Mouse (Mus musculus): Measurements from ENCODE around the gene Dlk2. TPM values are rescaled to one million over a fixed set of nuclear protein-coding genes. Genes with fewer than 3 reads are reported as not detected.

Dlk2 gene
- polyA plus RNA-seq (2015; fragmentation: Nextera tagmentation; extraction: Ambion mirVana) = 14.5 and 15.2 TPM in 2 replicates

DNA sequence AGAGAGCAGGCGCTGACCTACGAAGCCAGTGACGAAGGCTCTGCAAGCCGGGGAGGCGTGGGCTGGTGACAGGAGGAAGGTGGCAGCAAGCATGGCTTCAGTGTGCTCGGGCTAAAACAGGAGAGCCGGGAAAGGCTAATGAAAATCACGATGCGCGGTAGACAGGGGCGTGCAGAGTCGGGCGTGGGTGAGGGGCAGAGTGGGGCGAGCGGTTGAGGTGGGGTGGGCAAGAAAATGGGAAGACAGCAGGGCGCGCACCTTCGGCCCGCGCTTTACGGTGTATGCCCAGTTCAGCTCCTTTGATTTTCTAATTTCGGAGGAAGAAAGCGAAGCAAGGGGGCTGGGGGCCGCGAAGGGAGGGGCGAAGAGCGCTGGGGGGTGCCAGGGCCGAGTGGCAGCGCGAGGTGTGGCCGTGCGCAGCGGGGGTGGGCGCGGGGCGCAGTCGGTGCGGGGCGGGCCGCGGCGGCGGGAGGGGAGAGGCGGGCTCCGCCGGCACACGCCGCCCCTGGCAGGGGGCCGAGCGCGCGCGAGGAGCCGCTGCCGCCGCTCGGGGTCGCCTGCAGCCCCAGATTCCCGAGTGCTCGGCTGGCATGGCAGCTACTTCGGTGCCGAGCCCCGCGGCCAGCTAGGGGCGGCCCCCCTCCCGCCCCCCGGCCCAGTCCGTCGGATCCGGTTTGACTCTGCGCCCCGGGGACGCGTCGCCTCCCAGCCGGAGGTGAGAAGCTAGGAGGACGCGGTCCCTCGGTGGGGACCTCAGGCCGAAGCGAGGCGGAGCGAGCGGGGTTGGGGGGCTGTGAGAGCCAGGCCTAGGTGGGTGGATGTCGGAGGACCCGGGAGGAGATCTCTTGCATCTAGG lies at the start of gene Dlk2:
Gene Dlk2 (plus strand): TSS at position 58 of the 856 bp plus-strand sequence.
- H3K36me3 ChIP-seq = 0 out of 2 replicates have a peak, but pooled peaks cover 2% of the 10 kb centered on the region
- no peak for ATAC-seq (ENCODE audit: insufficient number of reproducible peaks, low FRiP score, low TSS enrichment, low read depth)
- H3K4me3 ChIP-seq = peak within 1 kb of the TSS; percentile 64
- H3K4me1 ChIP-seq = peaks cover 22% of the 10 kb centered on the region
- H3K27me3 ChIP-seq = peaks cover 55% of the 10 kb centered on the region
- no peaks in the 10 kb centered on the region for H3K9me3 ChIP-seq
- H3K4me2 ChIP-seq = peak within 1 kb of the TSS; percentile 99
- WGBS = 0% methylated on average over 71 of the region's 86 CpGs
- H3K9ac ChIP-seq = peak within 1 kb of the TSS; percentile 64
- no peak within 1 kb of the TSS for H3K27ac ChIP-seq

DNA sequence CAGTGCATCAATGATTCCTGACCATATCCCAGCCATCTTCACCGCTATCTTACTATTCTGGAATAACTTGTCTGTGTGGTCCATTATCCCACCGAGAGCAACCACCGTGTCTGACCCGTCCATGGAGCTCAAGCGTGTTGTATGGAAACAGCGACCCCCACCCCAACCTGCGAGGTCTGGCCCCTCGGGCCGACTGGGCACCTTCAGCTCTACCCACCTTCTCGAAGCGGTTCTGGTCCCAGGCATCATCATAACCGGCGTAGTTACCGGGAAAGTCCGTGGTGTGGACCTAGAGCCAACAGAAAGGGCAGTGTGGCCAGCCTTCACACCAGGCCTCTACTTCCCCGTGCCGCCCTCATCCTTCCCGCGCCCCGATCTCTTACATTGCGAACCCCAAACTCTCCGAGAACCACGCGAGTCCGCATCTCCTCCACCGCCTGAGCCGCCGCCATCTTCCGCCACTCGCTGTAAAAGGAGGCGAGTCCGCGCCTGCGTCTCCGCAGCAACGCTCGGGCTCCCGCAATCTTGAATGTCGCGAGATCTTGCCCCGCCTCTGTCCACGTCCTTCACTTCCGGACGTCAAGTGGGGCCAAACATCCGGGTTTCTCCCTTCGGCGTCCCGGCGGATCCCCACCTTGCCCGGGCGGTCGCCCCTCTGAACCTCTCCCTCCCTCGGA lies 49.6 kb upstream of the Dlk2 start, which contains the start of the genes Polr1c and Yipf3:
Gene Polr1c (minus strand): TSS at position 543 of the 677 bp plus-strand sequence.
Gene Yipf3 (plus strand): TSS at position 569 of the 677 bp plus-strand sequence.
- peak within 1 kb of the TSS; percentile 91 for H3K4me3 ChIP-seq
- peaks cover 23% of the 10 kb centered on the region for H3K4me1 ChIP-seq
- peak within 1 kb of the TSS; percentile 77 for H3K4me2 ChIP-seq
- H3K27me3 ChIP-seq = no peaks in the 10 kb centered on the region
- peak within 1 kb of the TSS; percentile 83 for H3K27ac ChIP-seq
- H3K9ac ChIP-seq = peak within 1 kb of the TSS; percentile 98
- WGBS = under 1% methylated on average over 53 of the region's 53 CpGs
- H3K36me3 ChIP-seq = peaks cover 73% of the 10 kb centered on the region
- H3K9me3 ChIP-seq = no peaks in the 10 kb centered on the region
- ATAC-seq (ENCODE audit: insufficient number of reproducible peaks, low FRiP score, low TSS enrichment, low read depth) = peak; percentile 89

GRCm38 (mm10) chr17:46248189-46248522 lies 49.1 kb upstream of the Dlk2 start:
- peak; percentile 30 for ATAC-seq (ENCODE audit: insufficient number of reproducible peaks, low FRiP score, low TSS enrichment, low read depth)

GRCm38 (mm10) chr17:46251174-46251573 lies 46.0 kb upstream of the Dlk2 start:
- no peak overlapping the region for H3K27ac ChIP-seq
- H3K4me3 ChIP-seq = no peak overlapping the region
- no peak overlapping the region for H3K9ac ChIP-seq
- H3K4me2 ChIP-seq = no peak overlapping the region
- H3K36me3 ChIP-seq = peaks cover 38% of the 10 kb centered on the region
- 80% methylated on average over 7 of the region's 7 CpGs for WGBS
- ATAC-seq (ENCODE audit: insufficient number of reproducible peaks, low FRiP score, low TSS enrichment, low read depth) = no peak
- H3K9me3 ChIP-seq = no peaks in the 10 kb centered on the region
- peaks cover 18% of the 10 kb centered on the region for H3K27me3 ChIP-seq
- H3K4me1 ChIP-seq = peaks cover 38% of the 10 kb centered on the region

More at GRCm38 (mm10) chr17:46248189-46248522, 49.1 kb upstream of the Dlk2 start:
- Histone ChIP-seq H3K9me3 (no peaks in the 10 kb centered on the region), H3K4me2 (peak overlapping the region; percentile 77), H3K4me3 (peak overlapping the region; percentile 91), H3K36me3 (peaks cover 68% of the 10 kb centered on the region), H3K27me3 (no peaks in the 10 kb centered on the region), H3K27ac (peak overlapping the region; percentile 83), H3K9ac (peak overlapping the region; percentile 98), H3K4me1 (peaks cover 24% of the 10 kb centered on the region)
- WGBS = under 1% methylated on average over 37 of the region's 37 CpGs

- H3K36me3 ChIP-seq = peaks cover 51% of the 10 kb centered on the region
- H3K9ac ChIP-seq = no peak overlapping the region
- H3K9me3 ChIP-seq = no peaks in the 10 kb centered on the region
- no peak for ATAC-seq (ENCODE audit: insufficient number of reproducible peaks, low FRiP score, low TSS enrichment, low read depth)
- peaks cover 30% of the 10 kb centered on the region for H3K4me1 ChIP-seq
- H3K4me2 ChIP-seq = peak overlapping the region; percentile 100
- WGBS = 48% methylated on average over 14 of the region's 14 CpGs
- H3K27ac ChIP-seq = no peak overlapping the region
- peak overlapping the region; percentile 68; the same call in 1 of the 2 replicates for H3K4me3 ChIP-seq
- H3K27me3 ChIP-seq = peaks cover 18% of the 10 kb centered on the region
Measured at GRCm38 (mm10) chr17:46252571-46253451, 44.4 kb upstream of the Dlk2 start.

DNA sequence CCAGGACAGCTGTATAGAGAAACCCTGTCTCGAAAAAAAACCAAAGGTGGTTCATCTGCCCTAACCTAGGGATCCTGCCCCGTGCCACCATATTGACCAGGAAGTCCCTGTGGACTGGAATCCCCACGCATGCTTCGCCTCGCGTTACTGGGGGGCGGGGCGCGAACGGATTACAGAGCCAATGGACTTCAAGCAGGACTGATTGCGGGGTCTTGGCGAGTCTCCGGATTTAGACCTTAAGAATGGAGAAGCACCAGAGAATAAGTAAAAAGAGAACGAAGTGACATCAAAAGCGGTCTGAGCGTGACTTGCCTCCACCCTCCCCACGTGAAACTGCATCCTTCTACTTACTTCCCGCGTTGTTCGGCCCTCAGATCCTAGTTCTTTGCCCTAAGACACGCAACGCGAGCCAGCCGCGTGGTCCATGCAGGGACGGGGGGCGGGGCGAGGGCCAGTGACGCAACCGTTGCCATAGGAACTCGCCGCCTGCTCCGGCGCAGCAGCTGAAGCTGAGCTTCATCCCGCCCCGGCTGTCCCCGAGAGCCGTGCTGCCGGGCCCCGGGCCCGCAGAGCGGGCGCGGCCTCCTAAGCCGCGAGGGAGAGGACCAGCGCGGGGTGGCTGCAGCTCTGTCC lies 43.7 kb upstream of the Dlk2 start, which contains the start of gene Lrrc73:
Gene Lrrc73 (plus strand): TSS at position 80 of the 633 bp plus-strand sequence.
- peak; percentile 72; the same call in 1 of the 2 replicates for ATAC-seq (ENCODE audit: insufficient number of reproducible peaks, low FRiP score, low TSS enrichment, low read depth)
- Histone ChIP-seq H3K4me3 (peak within 1 kb of the TSS; percentile 68), H3K27me3 (peaks cover 18% of the 10 kb centered on the region), H3K4me1 (peaks cover 30% of the 10 kb centered on the region), H3K36me3 (peaks cover 58% of the 10 kb centered on the region), H3K4me2 (peak within 1 kb of the TSS; percentile 100), H3K27ac (no peak within 1 kb of the TSS), H3K9ac (peak within 1 kb of the TSS; percentile 57; the same call in 1 of the 2 replicates), H3K9me3 (no peaks in the 10 kb centered on the region)
- 2% methylated on average over 43 of the region's 48 CpGs for WGBS

GRCm38 (mm10) chr17:46254106-46254505 lies 43.1 kb upstream of the Dlk2 start:
- WGBS = under 1% methylated on average over 52 of the region's 54 CpGs
- H3K4me1 ChIP-seq = peaks cover 25% of the 10 kb centered on the region
- H3K4me2 ChIP-seq = peak overlapping the region; percentile 100
- H3K9me3 ChIP-seq = no peaks in the 10 kb centered on the region
- peaks cover 18% of the 10 kb centered on the region for H3K27me3 ChIP-seq
- peak overlapping the region; percentile 68 for H3K4me3 ChIP-seq
- ATAC-seq (ENCODE audit: insufficient number of reproducible peaks, low FRiP score, low TSS enrichment, low read depth) = no peak; the same call in 1 of the 2 replicates
- H3K9ac ChIP-seq = peak overlapping the region; percentile 57; the same call in 1 of the 2 replicates
- no peak overlapping the region for H3K27ac ChIP-seq
- H3K36me3 ChIP-seq = peaks cover 63% of the 10 kb centered on the region

- H3K36me3 ChIP-seq = peaks cover 63% of the 10 kb centered on the region
- H3K9ac ChIP-seq = no peak overlapping the region
- H3K27ac ChIP-seq = no peak overlapping the region
- H3K9me3 ChIP-seq = no peaks in the 10 kb centered on the region
- H3K4me2 ChIP-seq = no peak overlapping the region
- H3K4me3 ChIP-seq = 0 out of 2 replicates have a peak overlapping the region, but pooled peaks have one; percentile 68
- 33% methylated on average over 6 of the region's 6 CpGs for WGBS
- ATAC-seq (ENCODE audit: insufficient number of reproducible peaks, low FRiP score, low TSS enrichment, low read depth) = no peak
- H3K4me1 ChIP-seq = peaks cover 16% of the 10 kb centered on the region
- peaks cover 18% of the 10 kb centered on the region for H3K27me3 ChIP-seq
Measured at GRCm38 (mm10) chr17:46255147-46255546, 42.1 kb upstream of the Dlk2 start.

GRCm38 (mm10) chr17:46258279-46259053 lies 38.8 kb upstream of the Dlk2 start:
- no peak overlapping the region for H3K9ac ChIP-seq
- 89% methylated on average over 30 of the region's 30 CpGs for WGBS
- no peak for ATAC-seq (ENCODE audit: insufficient number of reproducible peaks, low FRiP score, low TSS enrichment, low read depth)
- no peaks in the 10 kb centered on the region for H3K9me3 ChIP-seq
- peaks cover 72% of the 10 kb centered on the region for H3K36me3 ChIP-seq
- H3K27me3 ChIP-seq = peaks cover 18% of the 10 kb centered on the region
- peaks cover 11% of the 10 kb centered on the region for H3K4me1 ChIP-seq
- H3K4me3 ChIP-seq = no peak overlapping the region
- H3K27ac ChIP-seq = no peak overlapping the region
- H3K4me2 ChIP-seq = no peak overlapping the region

- Histone ChIP-seq H3K4me1 (peaks cover 3% of the 10 kb centered on the region), H3K27me3 (peaks cover 9% of the 10 kb centered on the region), H3K9me3 (no peaks in the 10 kb centered on the region), H3K27ac (no peak overlapping the region), H3K4me2 (no peak overlapping the region), H3K36me3 (peaks cover 84% of the 10 kb centered on the region), H3K4me3 (no peak overlapping the region), H3K9ac (no peak overlapping the region)
- whole genome bisulfite sequencing = 88% methylated on average over 17 of the region's 17 CpGs
- ATAC-seq (ENCODE audit: insufficient number of reproducible peaks, low FRiP score, low TSS enrichment, low read depth) = no peak
Measured at GRCm38 (mm10) chr17:46259675-46260074, 37.5 kb upstream of the Dlk2 start.
